Mouse (Mus musculus) kidney, embryonic 15.5 days (tissue): Measurements from ENCODE around the gene Vstm4. TPM values are rescaled to one million over a fixed set of nuclear protein-coding genes. Genes with fewer than 3 reads are reported as not detected.

ENCODE experiments used
- ATAC-seq: fragments of 200-750 bp; cut with Nextera tagmentation; replicated peaks from 2 replicates; pipeline ENCODE4 v1.8.0; 2017; ENCODE audit warnings: moderate TSS enrichment; ENCODE audit not compliant: low FRiP score
- H3K27ac ChIP-seq: fragments of 300-500 bp; sonication (generic); 2 replicates; pipeline ENCODE4 v1.5.1; 2015; ENCODE audit warnings: mild to moderate bottlenecking, inconsistent platforms
- H3K27me3 ChIP-seq: fragments of 300-500 bp; sonication (generic); 2 replicates; pipeline ENCODE4 v1.6.1; 2015; ENCODE audit warnings: inconsistent platforms
- H3K36me3 ChIP-seq: fragments of 300-500 bp; sonication (generic); 2 replicates; pipeline ENCODE4 v1.6.1; 2015; ENCODE audit warnings: inconsistent platforms
- H3K4me1 ChIP-seq: fragments of 300-500 bp; sonication (generic); 2 replicates; pipeline ENCODE4 v1.6.1; 2015; ENCODE audit warnings: inconsistent platforms
- H3K4me2 ChIP-seq: fragments of 300-500 bp; sonication (generic); 2 replicates; pipeline ENCODE4 v1.6.1; 2015; ENCODE audit warnings: moderate library complexity, mild to moderate bottlenecking, inconsistent platforms
- H3K4me3 ChIP-seq: fragments of 300-500 bp; sonication (generic); replicated peaks from 2 replicates; pipeline ENCODE4 v1.5.1; 2015; ENCODE audit warnings: mild to moderate bottlenecking, inconsistent platforms
- H3K9ac ChIP-seq: fragments of 300-500 bp; sonication (generic); 2 replicates; pipeline ENCODE4 v1.6.1; 2015; ENCODE audit warnings: mild to moderate bottlenecking, inconsistent platforms
- H3K9me3 ChIP-seq: fragments of 300-500 bp; sonication (generic); replicated peaks from 2 replicates; pipeline ENCODE4 v1.6.1; 2016; ENCODE audit warnings: inconsistent platforms
- WGBS: fragments of 180-500 bp; shearing (Covaris S2); methylation state at CpG from one replicate; pipeline ENCODE4 v1.1.7; 2015; ENCODE audit warnings: mixed read lengths; 5-methylcytosine and 5-hydroxymethylcytosine counted together
- polyA plus RNA-seq: library from polyadenylated mRNA; unstranded; fragments of >200 nt; fragmentation: Nextera tagmentation; extraction: Ambion mirVana; gene quantifications from 2 replicates; pipeline ENCODE4 v1.2.1, GENCODE M21; 2015

Gene Vstm4
- polyA plus RNA-seq, 1 experiment from 2014 or later, result 39.7 TPM

- Histone ChIP-seq H3K36me3 (no peaks in the 10 kb centered on the region), H3K4me1 (peaks cover 26% of the 10 kb centered on the region), H3K9me3 (no peaks in the 10 kb centered on the region), H3K4me3 (no peak overlapping the region), H3K27ac (peak overlapping the region; percentile 86), H3K27me3 (peaks cover 85% of the 10 kb centered on the region), H3K4me2 (peak overlapping the region; percentile 41), H3K9ac (no peak overlapping the region)
- 18% methylated on average over 20 of the region's 20 CpGs for WGBS
- peak; percentile 92 for ATAC-seq
These were observed 94.1 kb downstream of the Vstm4 start for GRCm38 (mm10) chr14:32950312-32951301.

DNA sequence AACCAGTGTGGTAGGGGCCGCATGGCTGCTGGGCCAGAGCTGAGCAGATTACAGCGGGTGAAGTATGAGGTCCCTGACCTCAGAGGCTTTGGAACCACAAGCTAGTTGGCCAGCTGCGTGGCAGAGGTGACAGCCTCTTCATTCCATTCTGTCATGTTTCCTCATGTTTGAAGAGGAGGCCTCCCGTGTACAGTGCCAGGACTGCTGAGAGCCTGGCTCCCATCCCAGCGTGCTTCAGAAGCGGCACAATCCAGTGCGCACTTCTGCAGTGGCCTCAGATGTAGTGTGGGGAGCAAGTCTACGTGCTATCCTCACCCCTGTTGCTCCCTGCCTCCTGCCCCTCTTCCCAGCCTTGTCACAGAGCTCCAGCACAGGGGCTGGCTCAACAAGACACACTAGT is 99.9 kb downstream of the Vstm4 start:
- no peak for ATAC-seq
- Histone ChIP-seq H3K9me3 (no peaks in the 10 kb centered on the region), H3K4me3 (no peak overlapping the region), H3K4me1 (peaks cover 32% of the 10 kb centered on the region), H3K9ac (no peak overlapping the region), H3K4me2 (no peak overlapping the region), H3K27ac (no peak overlapping the region), H3K36me3 (no peaks in the 10 kb centered on the region), H3K27me3 (peaks cover 84% of the 10 kb centered on the region)
- 57% methylated on average over 8 of the region's 8 CpGs for WGBS

DNA sequence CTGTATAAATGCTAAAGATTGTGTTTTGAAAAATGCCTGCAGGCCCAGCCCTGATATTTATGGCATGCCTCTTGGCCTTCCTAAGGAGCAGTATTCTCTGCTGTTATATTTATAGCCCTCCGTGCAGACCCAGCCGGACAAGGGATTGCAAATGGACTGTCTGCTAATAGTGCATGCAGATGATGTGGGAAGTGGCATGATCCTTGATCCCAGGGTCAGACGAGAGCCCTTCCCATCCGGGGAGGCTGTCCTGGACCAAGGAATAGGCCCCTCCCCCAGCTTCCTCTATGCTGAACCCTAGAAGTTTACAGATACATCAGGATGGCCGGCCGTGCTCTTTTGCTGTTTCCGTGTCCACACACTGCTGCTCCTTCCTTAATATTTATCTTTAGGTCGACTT is 102.1 kb downstream of the Vstm4 start:
- H3K4me1 ChIP-seq, result peaks cover 27% of the 10 kb centered on the region
- ATAC-seq, result peak; percentile 59; the same call in 1 of the 2 replicates
- H3K27me3 ChIP-seq, result peaks cover 89% of the 10 kb centered on the region
- no peaks in the 10 kb centered on the region for H3K9me3 ChIP-seq
- no peak overlapping the region for H3K9ac ChIP-seq
- 15% methylated on average over 8 of the region's 8 CpGs for WGBS
- H3K4me2 ChIP-seq, result no peak overlapping the region
- no peak overlapping the region for H3K27ac ChIP-seq
- H3K36me3 ChIP-seq, result no peaks in the 10 kb centered on the region
- no peak overlapping the region for H3K4me3 ChIP-seq

DNA sequence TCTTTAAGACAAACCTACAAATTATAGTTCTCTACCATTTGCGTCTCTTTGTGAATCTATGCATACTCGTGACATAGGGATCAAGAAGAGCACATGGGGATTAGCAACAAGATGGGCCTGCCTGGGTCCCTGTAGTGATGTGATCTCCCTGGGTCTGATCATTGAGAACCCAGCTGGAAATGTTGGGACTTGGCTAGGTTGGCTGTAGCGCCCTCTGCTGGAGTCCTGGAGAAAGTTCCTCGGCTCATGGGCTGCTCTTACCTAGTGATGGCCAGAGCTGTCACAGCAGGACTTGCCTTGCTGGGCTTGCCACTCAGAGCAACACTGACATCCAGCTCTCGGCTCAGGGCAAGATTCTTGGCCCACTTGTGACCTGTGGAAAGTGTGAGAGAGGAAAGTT is 103.9 kb downstream of the Vstm4 start:
- no peak overlapping the region for H3K9ac ChIP-seq
- H3K36me3 ChIP-seq, result no peaks in the 10 kb centered on the region
- H3K9me3 ChIP-seq, result no peaks in the 10 kb centered on the region
- H3K4me1 ChIP-seq, result peaks cover 38% of the 10 kb centered on the region
- no peak overlapping the region for H3K27ac ChIP-seq
- H3K27me3 ChIP-seq, result peaks cover 86% of the 10 kb centered on the region
- no peak overlapping the region for H3K4me3 ChIP-seq
- no peak overlapping the region for H3K4me2 ChIP-seq
- WGBS, result 50% methylated on average over 5 of the region's 5 CpGs
- no peak for ATAC-seq

DNA sequence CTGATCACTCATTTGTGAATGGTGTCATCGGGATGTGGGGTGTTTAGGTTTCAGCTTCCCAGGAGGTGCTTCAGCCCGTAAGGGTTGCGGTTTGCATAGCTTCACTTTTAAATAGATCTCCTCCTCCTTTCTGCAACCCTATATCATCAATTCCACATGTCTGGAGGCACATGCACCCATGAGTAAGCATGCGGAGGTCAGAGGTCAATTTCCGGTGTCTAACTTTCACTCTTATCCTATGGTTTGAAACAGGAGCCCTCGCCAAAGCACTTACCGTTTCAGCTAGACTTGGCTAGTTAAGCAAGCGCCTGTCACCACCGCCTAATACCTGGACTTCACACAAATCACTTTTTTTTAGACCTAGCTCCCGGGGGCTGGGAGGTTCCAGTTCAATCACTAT is 108.2 kb downstream of the Vstm4 start:
- Histone ChIP-seq H3K9ac (no peak overlapping the region), H3K27me3 (peaks cover 63% of the 10 kb centered on the region), H3K4me3 (no peak overlapping the region), H3K27ac (no peak overlapping the region), H3K4me1 (peaks cover 17% of the 10 kb centered on the region; the same call in 1 of the 2 replicates), H3K36me3 (no peaks in the 10 kb centered on the region), H3K9me3 (no peaks in the 10 kb centered on the region), H3K4me2 (no peak overlapping the region)
- 33% methylated on average over 10 of the region's 10 CpGs for WGBS
- peak; percentile 59 for ATAC-seq

DNA sequence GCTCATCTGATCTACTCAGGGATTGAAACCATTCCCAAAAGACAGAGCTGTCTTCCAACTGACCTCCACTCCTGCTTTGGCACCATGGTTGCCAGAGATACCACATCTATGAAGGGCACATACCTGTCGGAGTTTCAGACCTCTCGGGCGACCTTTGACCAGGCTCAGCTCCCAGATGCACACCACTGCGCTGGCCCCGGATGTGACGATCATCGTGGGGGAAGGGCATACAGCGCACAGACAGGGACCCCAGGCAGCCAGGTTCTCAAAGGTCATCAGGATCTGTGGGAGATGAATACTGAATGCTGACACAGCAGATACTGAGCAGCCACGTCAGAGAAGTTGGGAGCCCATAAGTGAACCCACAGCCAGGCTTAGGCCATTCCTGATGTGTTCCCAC is 114.1 kb downstream of the Vstm4 start:
- peaks cover 49% of the 10 kb centered on the region for H3K27me3 ChIP-seq
- 74% methylated on average over 9 of the region's 9 CpGs for WGBS
- no peak overlapping the region for H3K27ac ChIP-seq
- H3K9me3 ChIP-seq, result no peaks in the 10 kb centered on the region
- H3K9ac ChIP-seq, result no peak overlapping the region
- H3K4me1 ChIP-seq, result no peaks in the 10 kb centered on the region
- ATAC-seq, result no peak
- no peak overlapping the region for H3K4me3 ChIP-seq
- no peak overlapping the region for H3K4me2 ChIP-seq
- no peaks in the 10 kb centered on the region for H3K36me3 ChIP-seq

GRCm38 (mm10) chr14:32984176-32984738 is 127.7 kb downstream of the Vstm4 start:
- H3K4me2 ChIP-seq, result no peak overlapping the region
- H3K4me1 ChIP-seq, result peaks cover 14% of the 10 kb centered on the region
- ATAC-seq, result no peak
- WGBS, result 60% methylated on average over 6 of the region's 6 CpGs
- H3K4me3 ChIP-seq, result no peak overlapping the region
- no peaks in the 10 kb centered on the region for H3K9me3 ChIP-seq
- peaks cover 60% of the 10 kb centered on the region for H3K27me3 ChIP-seq
- H3K36me3 ChIP-seq, result no peaks in the 10 kb centered on the region
- H3K9ac ChIP-seq, result no peak overlapping the region
- no peak overlapping the region for H3K27ac ChIP-seq

DNA sequence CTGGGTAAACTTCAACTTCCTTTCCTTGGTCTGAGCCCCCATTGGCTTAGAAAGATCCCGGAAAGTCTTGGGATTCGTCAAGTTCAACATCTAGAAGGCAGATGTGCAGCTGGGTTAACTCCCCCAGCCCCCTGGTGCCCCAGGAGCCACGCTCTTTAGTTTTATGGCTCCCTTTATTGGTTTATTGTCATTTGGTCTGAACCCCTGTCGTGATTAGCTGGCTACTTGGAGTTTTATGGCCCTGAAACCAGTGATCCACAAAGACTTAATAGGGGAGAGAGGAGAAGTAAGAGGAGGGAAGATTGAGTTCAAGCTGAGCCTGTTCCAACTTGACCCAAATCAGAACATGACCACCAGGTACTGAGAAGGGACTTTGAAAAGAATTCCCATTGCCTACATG is 130.1 kb downstream of the Vstm4 start:
- 7% methylated on average over 4 of the region's 4 CpGs for WGBS

More for the DNA sequence above, 130.1 kb downstream of the Vstm4 start:
- H3K27ac ChIP-seq, result no peak overlapping the region
- H3K36me3 ChIP-seq, result no peaks in the 10 kb centered on the region
- H3K9me3 ChIP-seq, result no peaks in the 10 kb centered on the region
- peaks cover 64% of the 10 kb centered on the region for H3K27me3 ChIP-seq
- no peak overlapping the region for H3K9ac ChIP-seq
- H3K4me3 ChIP-seq, result no peak overlapping the region
- peak; percentile 70 for ATAC-seq
- peaks cover 14% of the 10 kb centered on the region for H3K4me1 ChIP-seq
- no peak overlapping the region for H3K4me2 ChIP-seq

Other genes starting within 250 kb of the Vstm4 start
- gene 3425401B19Rik, start 171.5 kb upstream of the Vstm4 start, polyA plus RNA-seq, result 0.14 and 0.31 TPM in 2 replicates
- 0.85 and 1.1 TPM in 2 replicates for gene Tmem273, start 70.8 kb upstream of the Vstm4 start, polyA plus RNA-seq
- 0.06 and 0.13 TPM in 2 replicates for gene Fam170b, start 22.8 kb upstream of the Vstm4 start, polyA plus RNA-seq
- 0.42 and 0.60 TPM in 2 replicates for gene Lrrc18, start 134.6 kb downstream of the Vstm4 start, polyA plus RNA-seq